Mouse (Mus musculus) hindbrain, embryonic 16.5 days (tissue): ENCODE data around the gene Rho. TPM values are rescaled to one million over a fixed set of nuclear protein-coding genes. Genes with fewer than 3 reads are reported as not detected.

Experiments used
- ATAC-seq: fragments of 200-750 bp; cut with Nextera tagmentation; 2 replicates; pipeline ENCODE4 v1.8.0; 2017; ENCODE audit warnings: moderate TSS enrichment, moderate library complexity
- H3K27ac ChIP-seq: fragments of 300-500 bp; sonication (generic); 2 replicates; pipeline ENCODE4 v1.5.1; 2014; ENCODE audit warnings: low read depth, mild to moderate bottlenecking, control low read depth, low read length, moderate library complexity
- H3K27me3 ChIP-seq: fragments of 300-500 bp; sonication (generic); replicated peaks from 2 replicates; pipeline ENCODE4 v1.6.1; 2014; ENCODE audit warnings: low read length; ENCODE audit not compliant: control insufficient read depth, insufficient read depth
- H3K36me3 ChIP-seq: fragments of 300-500 bp; sonication (generic); 2 replicates; pipeline ENCODE4 v1.6.1; 2014; ENCODE audit warnings: mild to moderate bottlenecking, low read length, moderate library complexity, mixed read lengths; ENCODE audit not compliant: control insufficient read depth, insufficient read depth
- H3K4me1 ChIP-seq: fragments of 300-500 bp; sonication (generic); 2 replicates; pipeline ENCODE4 v1.6.1; 2014; ENCODE audit warnings: low read depth, low read length; ENCODE audit not compliant: control insufficient read depth, insufficient read depth
- H3K4me2 ChIP-seq: fragments of 300-500 bp; sonication (generic); 2 replicates; pipeline ENCODE4 v1.6.1; 2014; ENCODE audit warnings: mild to moderate bottlenecking, low read length, control low read depth, moderate library complexity
- H3K4me3 ChIP-seq: fragments of 300-500 bp; sonication (generic); 2 replicates; pipeline ENCODE4 v1.5.1; 2014; ENCODE audit warnings: mild to moderate bottlenecking, low read length, control low read depth, moderate library complexity
- H3K9ac ChIP-seq: fragments of 300-500 bp; sonication (generic); 2 replicates; pipeline ENCODE4 v1.6.1; 2014; ENCODE audit warnings: low read depth, mild to moderate bottlenecking, control low read depth, low read length, moderate library complexity
- H3K9me3 ChIP-seq: fragments of 300-500 bp; sonication (generic); 2 replicates; pipeline ENCODE4 v1.6.1; 2014; ENCODE audit warnings: mild to moderate bottlenecking, low read length, moderate library complexity; ENCODE audit not compliant: control insufficient read depth
- WGBS: fragments of 180-500 bp; shearing (Covaris S2); extraction: QIAGEN DNeasy Blood & Tissue Kit; methylation state at CpG from one replicate; pipeline ENCODE4 v1.1.7; 2014; 5-methylcytosine and 5-hydroxymethylcytosine counted together
- polyA plus RNA-seq: library from polyadenylated mRNA; unstranded; fragments of >200 nt; fragmentation: Nextera tagmentation; extraction: Ambion mirVana; gene quantifications from 2 replicates; pipeline ENCODE4 v1.2.1, GENCODE M21; 2015

The Rho gene
- polyA plus RNA-seq, 1 experiment from 2014 or later = 0.50 TPM

DNA sequence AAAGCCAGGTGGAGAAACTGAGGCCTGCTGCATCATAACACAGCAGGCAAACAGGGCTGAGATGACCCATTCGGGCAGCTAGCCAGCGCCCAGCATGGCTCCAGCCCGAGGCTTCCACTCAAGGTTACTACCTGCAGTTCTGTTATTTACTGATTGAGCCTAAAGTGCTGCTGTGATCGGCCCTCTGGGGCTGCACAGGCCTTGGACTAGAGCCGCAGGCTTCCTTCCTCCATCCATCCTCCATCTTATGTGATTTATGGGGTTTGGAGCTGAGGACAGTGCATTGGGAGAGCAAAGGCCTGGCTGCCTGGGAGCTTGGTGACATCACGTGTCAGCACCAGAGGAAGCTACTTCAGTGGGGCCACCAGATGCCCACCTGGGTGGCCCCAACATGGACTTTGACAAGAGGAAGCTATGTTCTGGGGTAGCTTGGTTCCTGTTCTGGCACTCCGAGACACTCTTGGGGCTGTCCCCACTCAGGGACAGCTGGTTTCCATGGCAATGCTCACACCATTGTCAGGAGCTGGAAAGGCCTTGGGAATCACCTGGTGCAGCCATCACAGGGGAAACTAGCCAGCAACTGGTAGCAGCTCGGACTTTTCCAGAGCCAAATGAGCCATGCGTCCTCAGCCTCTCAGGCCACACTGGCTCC lies 55.7 kb downstream of the Rho start:
- WGBS = 58% methylated on average over 9 of the region's 9 CpGs
- H3K4me3 ChIP-seq = no peak overlapping the region
- H3K4me1 ChIP-seq = peaks cover 21% of the 10 kb centered on the region
- no peak overlapping the region; the same call in none of the 2 replicates for H3K9ac ChIP-seq
- no peak for ATAC-seq
- H3K27me3 ChIP-seq = peaks cover 9% of the 10 kb centered on the region
- no peaks in the 10 kb centered on the region for H3K36me3 ChIP-seq
- H3K4me2 ChIP-seq = no peak overlapping the region
- H3K9me3 ChIP-seq = no peaks in the 10 kb centered on the region
- no peak overlapping the region; the same call in 1 of the 2 replicates for H3K27ac ChIP-seq

DNA sequence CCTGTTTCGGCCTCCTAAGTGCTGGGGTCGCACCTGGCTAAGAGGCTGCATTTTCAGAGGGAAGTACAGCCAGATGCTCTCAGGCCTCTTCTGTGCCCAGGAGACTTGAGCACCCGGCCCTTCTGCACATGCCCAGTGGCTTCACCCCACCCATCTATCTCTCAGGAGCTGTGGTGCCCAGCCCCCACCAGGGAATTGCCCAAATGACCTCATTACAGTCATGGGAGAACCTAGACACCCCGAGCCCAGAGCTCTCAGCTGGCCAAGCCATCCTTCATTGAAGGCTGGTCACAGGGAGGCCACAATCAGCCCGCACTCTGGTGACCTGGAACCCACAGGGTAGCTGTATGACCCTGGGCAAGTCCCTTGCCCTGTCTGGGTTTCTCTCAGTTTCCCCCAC lies 57.5 kb downstream of the Rho start:
- Histone ChIP-seq H3K4me1 (peaks cover 29% of the 10 kb centered on the region), H3K36me3 (no peaks in the 10 kb centered on the region), H3K27ac (no peak overlapping the region), H3K4me2 (no peak overlapping the region), H3K9me3 (no peaks in the 10 kb centered on the region), H3K27me3 (peaks cover 26% of the 10 kb centered on the region), H3K9ac (no peak overlapping the region), H3K4me3 (no peak overlapping the region)
- 72% methylated on average over 5 of the region's 5 CpGs for WGBS
- ATAC-seq = no peak

DNA sequence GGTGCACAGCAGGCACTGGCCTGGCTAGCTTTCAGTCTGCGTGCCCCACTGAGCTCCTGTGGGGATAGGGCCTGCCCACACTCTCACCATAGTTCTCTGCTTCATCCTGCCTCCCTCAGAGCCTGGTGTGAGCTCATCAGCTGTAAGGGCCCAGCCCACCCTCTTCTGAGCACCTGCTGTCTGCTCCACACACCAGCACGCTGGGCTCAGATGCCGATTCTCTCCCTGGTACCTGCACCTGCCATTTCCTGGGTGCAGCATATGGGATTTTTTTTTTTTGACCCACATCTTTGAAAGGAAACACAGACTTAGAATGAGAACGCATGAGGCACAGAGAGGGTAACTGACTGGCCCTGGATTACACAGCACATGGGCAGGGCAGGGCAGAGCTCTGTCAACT lies 58.1 kb downstream of the Rho start:
- peaks cover 30% of the 10 kb centered on the region for H3K27me3 ChIP-seq
- H3K36me3 ChIP-seq = no peaks in the 10 kb centered on the region
- no peak overlapping the region for H3K4me2 ChIP-seq
- no peak overlapping the region for H3K27ac ChIP-seq
- no peak overlapping the region for H3K4me3 ChIP-seq
- H3K4me1 ChIP-seq = peaks cover 33% of the 10 kb centered on the region
- 62% methylated on average over 4 of the region's 4 CpGs for WGBS
- no peak for ATAC-seq
- no peak overlapping the region for H3K9ac ChIP-seq
- no peaks in the 10 kb centered on the region for H3K9me3 ChIP-seq

Other genes with a start within 250 kb of the Rho start
- 1.9 TPM in 2 replicates for gene Tmem40, start 169.3 kb upstream of the Rho start, polyA plus RNA-seq
- gene Cand2, start 157.2 kb upstream of the Rho start, polyA plus RNA-seq = 10.0 and 13.9 TPM in 2 replicates
- gene Rpl32, start 123.0 kb upstream of the Rho start, polyA plus RNA-seq = 854 and 884 TPM in 2 replicates
- gene Efcab12, start 93.3 kb upstream of the Rho start, polyA plus RNA-seq = 2.2 and 3.1 TPM in 2 replicates
- gene Mbd4, start 78.4 kb upstream of the Rho start, polyA plus RNA-seq = 11.1 and 11.4 TPM in 2 replicates
- gene Ift122, start 78.3 kb upstream of the Rho start, polyA plus RNA-seq = 31.4 and 33.0 TPM in 2 replicates
- not detected in 2 replicates for gene H1foo, start 13.2 kb downstream of the Rho start, polyA plus RNA-seq
- 8.5 and 10.5 TPM in 2 replicates for gene Plxnd1, start 63.3 kb downstream of the Rho start, polyA plus RNA-seq